Mouse (Mus musculus): Measurements from ENCODE around the gene Gm10065. TPM values are rescaled to one million over a fixed set of nuclear protein-coding genes. Genes with fewer than 3 reads are reported as not detected.

The Gm10065 gene
- polyA plus RNA-seq, 1 experiment from 2014 or later = not detected

MicroRNAs encoded within 50 kb of the gene (microRNA counts, 519-probe panel; counts per million panel counts)
- microRNA mmu-miR-1896 = 3,875 counts per million, percentile 61 among the panel's probes with 10 or more counts

Small RNA genes lying within 50 kb of the gene (microRNA-seq; reads per million reads assigned to microRNA genes)
- gene Mir1896 = not detected

Other genes with a start within 250 kb of the Gm10065 start
- not detected in 2 replicates for gene Gpx5, start 186.7 kb downstream of the Gm10065 start, polyA plus RNA-seq (2015; fragmentation: Nextera tagmentation; extraction: Ambion mirVana)
- gene Gpx6, start 167.3 kb downstream of the Gm10065 start, polyA plus RNA-seq (2015; fragmentation: Nextera tagmentation; extraction: Ambion mirVana) = not detected in 2 replicates
- not detected in 2 replicates for gene Olfr1367, start 132.5 kb downstream of the Gm10065 start, polyA plus RNA-seq (2015; fragmentation: Nextera tagmentation; extraction: Ambion mirVana)
- 13.8 and 14.4 TPM in 2 replicates for gene Zscan12, start 116.6 kb downstream of the Gm10065 start, polyA plus RNA-seq (2015; fragmentation: Nextera tagmentation; extraction: Ambion mirVana)
- 72.1 and 84.0 TPM in 2 replicates for gene Zkscan3, start 76.7 kb downstream of the Gm10065 start, polyA plus RNA-seq (2015; fragmentation: Nextera tagmentation; extraction: Ambion mirVana)
- gene Pgbd1, start 38.4 kb downstream of the Gm10065 start, polyA plus RNA-seq (2015; fragmentation: Nextera tagmentation; extraction: Ambion mirVana) = 3.4 and 3.9 TPM in 2 replicates
- gene Zscan26, start 25.7 kb downstream of the Gm10065 start, polyA plus RNA-seq (2015; fragmentation: Nextera tagmentation; extraction: Ambion mirVana) = 23.5 and 27.9 TPM in 2 replicates
- 3.2 and 3.9 TPM in 2 replicates for gene Nkapl, start 10.9 kb downstream of the Gm10065 start, polyA plus RNA-seq (2015; fragmentation: Nextera tagmentation; extraction: Ambion mirVana)
- 8.9 and 9.0 TPM in 2 replicates for gene Zkscan4, start 534 bp downstream of the Gm10065 start, polyA plus RNA-seq (2015; fragmentation: Nextera tagmentation; extraction: Ambion mirVana)
- gene AK157302, start 15.8 kb upstream of the Gm10065 start, polyA plus RNA-seq (2015; fragmentation: Nextera tagmentation; extraction: Ambion mirVana) = 0.71 and 0.96 TPM in 2 replicates
- 9.0 and 17.5 TPM in 2 replicates for gene Gm11273, start 22.0 kb upstream of the Gm10065 start, polyA plus RNA-seq (2015; fragmentation: Nextera tagmentation; extraction: Ambion mirVana)
- 5.2 and 5.6 TPM in 2 replicates for gene Zkscan8, start 51.7 kb upstream of the Gm10065 start, polyA plus RNA-seq (2015; fragmentation: Nextera tagmentation; extraction: Ambion mirVana)
- 0.13 and 0.32 TPM in 2 replicates for gene Olfr1366, start 63.4 kb upstream of the Gm10065 start, polyA plus RNA-seq (2015; fragmentation: Nextera tagmentation; extraction: Ambion mirVana)
- not detected in 2 replicates for gene Olfr1535, start 80.5 kb upstream of the Gm10065 start, polyA plus RNA-seq (2015; fragmentation: Nextera tagmentation; extraction: Ambion mirVana)
- gene Olfr1364, start 102.3 kb upstream of the Gm10065 start, polyA plus RNA-seq (2015; fragmentation: Nextera tagmentation; extraction: Ambion mirVana) = not detected in 2 replicates
- gene Olfr1362, start 134.6 kb upstream of the Gm10065 start, polyA plus RNA-seq (2015; fragmentation: Nextera tagmentation; extraction: Ambion mirVana) = not detected in 2 replicates
- gene Olfr11, start 163.1 kb upstream of the Gm10065 start, polyA plus RNA-seq (2015; fragmentation: Nextera tagmentation; extraction: Ambion mirVana) = 0.07 TPM in 1 of 2 replicates, not detected in the other
- gene Olfr1361, start 183.9 kb upstream of the Gm10065 start, polyA plus RNA-seq (2015; fragmentation: Nextera tagmentation; extraction: Ambion mirVana) = not detected in 2 replicates
- not detected in 2 replicates for gene Olfr1360, start 198.0 kb upstream of the Gm10065 start, polyA plus RNA-seq (2015; fragmentation: Nextera tagmentation; extraction: Ambion mirVana)
- not detected in 2 replicates for gene Olfr1359, start 218.7 kb upstream of the Gm10065 start, polyA plus RNA-seq (2015; fragmentation: Nextera tagmentation; extraction: Ambion mirVana)
- gene Hist1h2bl, start 236.7 kb upstream of the Gm10065 start, polyA plus RNA-seq (2015; fragmentation: Nextera tagmentation; extraction: Ambion mirVana) = 1.4 and 1.5 TPM in 2 replicates
- gene Hist1h2ai, start 237.0 kb upstream of the Gm10065 start, polyA plus RNA-seq (2015; fragmentation: Nextera tagmentation; extraction: Ambion mirVana) = 5.9 TPM in 1 of 2 replicates, not detected in the other
- 2.7 and 3.3 TPM in 2 replicates for gene Hist1h3h, start 238.2 kb upstream of the Gm10065 start, polyA plus RNA-seq (2015; fragmentation: Nextera tagmentation; extraction: Ambion mirVana)
- gene Hist1h2bm, start 242.6 kb upstream of the Gm10065 start, polyA plus RNA-seq (2015; fragmentation: Nextera tagmentation; extraction: Ambion mirVana) = 1.2 and 1.4 TPM in 2 replicates

Data from neural tube, embryonic 13.5 days (tissue).